Mouse (Mus musculus): ENCODE measurements around the gene Arhgap45. TPM values are rescaled to one million over a fixed set of nuclear protein-coding genes. Genes with fewer than 3 reads are reported as not detected.

Arhgap45 gene
- polyA plus RNA-seq, 1 experiment from 2014 or later: 2.0 TPM

GRCm38 (mm10) chr10:79988506-79989271 lies 27.8 kb upstream of the Arhgap45 start, which contains the start of gene Cnn2:
Cnn2 (plus strand) TSS chr10:79988584.
- peaks cover 2% of the 10 kb centered on the region for H3K4me1 ChIP-seq (replicated peaks; ENCODE audit: control insufficient read depth, insufficient read depth)
- H3K4me2 ChIP-seq (replicated peaks; ENCODE audit: low read depth): peak within 1 kb of the TSS; percentile 90
- no peaks in the 10 kb centered on the region for H3K9me3 ChIP-seq (ENCODE audit: control insufficient read depth, low read length)
- peak within 1 kb of the TSS; percentile 90 for H3K9ac ChIP-seq (ENCODE audit: low read length)
- no peak for TF ChIP-seq EP300 (optimal IDR thresholded peaks at IDR 0.05)
- TF ChIP-seq CTCF (IDR thresholded peaks at IDR 0.05; ENCODE audit: low read depth): no peak
- H3K36me3 ChIP-seq (ENCODE audit: control insufficient read depth, insufficient read depth, low read length): peaks cover 6% of the 10 kb centered on the region; the same call in 1 of the 2 replicates
- peak; percentile 73 for DNase-seq (ENCODE audit: low spot score)
- H3K4me3 ChIP-seq (ENCODE audit: low read depth, low read length): peak within 1 kb of the TSS; percentile 75
- no peaks in the 10 kb centered on the region for H3K27me3 ChIP-seq (ENCODE audit: control insufficient read depth, insufficient read depth, low read length)
- peak within 1 kb of the TSS; percentile 98 for H3K27ac ChIP-seq (replicated peaks)
- no peak for ATAC-seq (ENCODE audit: low FRiP score, low TSS enrichment)
- WGBS: under 1% methylated on average over 59 of the region's 59 CpGs

GRCm38 (mm10) chr10:79989272-79989786 lies 27.1 kb upstream of the Arhgap45 start:
- no peak for ATAC-seq (ENCODE audit: low FRiP score, low TSS enrichment)
- 12% methylated on average over 8 of the region's 8 CpGs for WGBS
- Histone ChIP-seq H3K4me2 (replicated peaks; ENCODE audit: low read depth) (peak overlapping the region; percentile 90), H3K4me1 (replicated peaks; ENCODE audit: control insufficient read depth, insufficient read depth) (peaks cover 2% of the 10 kb centered on the region), H3K9me3 (ENCODE audit: control insufficient read depth, low read length) (no peaks in the 10 kb centered on the region), H3K36me3 (ENCODE audit: control insufficient read depth, insufficient read depth, low read length) (peaks cover 11% of the 10 kb centered on the region), H3K4me3 (ENCODE audit: low read depth, low read length) (peak overlapping the region; percentile 75), H3K27ac (replicated peaks) (peak overlapping the region; percentile 98), H3K9ac (ENCODE audit: low read length) (peak overlapping the region; percentile 90), H3K27me3 (ENCODE audit: control insufficient read depth, insufficient read depth, low read length) (no peaks in the 10 kb centered on the region)
- no peak for TF ChIP-seq CTCF (IDR thresholded peaks at IDR 0.05; ENCODE audit: low read depth)
- TF ChIP-seq EP300 (optimal IDR thresholded peaks at IDR 0.05): peak; percentile 34
- no peak for DNase-seq (ENCODE audit: low spot score)

DNA sequence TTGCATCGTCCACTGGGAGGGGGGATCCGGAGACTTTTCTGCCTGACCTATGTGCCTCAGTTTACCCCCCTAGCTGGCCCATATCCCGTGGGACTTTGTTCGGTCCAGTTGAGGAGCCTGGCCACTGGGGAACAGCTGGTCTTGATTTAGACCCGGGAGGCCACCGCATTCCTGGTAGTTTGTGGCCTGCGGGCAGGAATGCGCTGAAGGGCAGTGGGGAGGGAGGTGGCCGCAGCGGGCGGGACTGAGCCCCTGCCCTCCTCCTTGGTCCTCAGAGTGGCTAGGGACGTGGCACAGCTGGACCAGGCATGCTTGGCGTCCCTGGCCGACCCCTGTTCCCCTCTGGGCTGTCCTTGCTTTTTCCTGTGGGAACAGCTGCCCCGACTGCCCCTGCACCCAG lies 26.6 kb upstream of the Arhgap45 start:
- Histone ChIP-seq H3K4me2 (replicated peaks; ENCODE audit: low read depth) (peak overlapping the region; percentile 90), H3K9me3 (ENCODE audit: control insufficient read depth, low read length) (no peaks in the 10 kb centered on the region), H3K27ac (replicated peaks) (peak overlapping the region; percentile 98), H3K36me3 (ENCODE audit: control insufficient read depth, insufficient read depth, low read length) (peaks cover 15% of the 10 kb centered on the region), H3K4me1 (replicated peaks; ENCODE audit: control insufficient read depth, insufficient read depth) (peaks cover 2% of the 10 kb centered on the region), H3K4me3 (ENCODE audit: low read depth, low read length) (peak overlapping the region; percentile 75), H3K9ac (ENCODE audit: low read length) (peak overlapping the region; percentile 90), H3K27me3 (ENCODE audit: control insufficient read depth, insufficient read depth, low read length) (no peaks in the 10 kb centered on the region)
- TF ChIP-seq CTCF (IDR thresholded peaks at IDR 0.05; ENCODE audit: low read depth) (no peak), EP300 (optimal IDR thresholded peaks at IDR 0.05) (no peak)
- no peak for DNase-seq (ENCODE audit: low spot score)
- ATAC-seq (ENCODE audit: low FRiP score, low TSS enrichment): no peak
- WGBS: 21% methylated on average over 15 of the region's 15 CpGs

- H3K36me3 ChIP-seq (ENCODE audit: control insufficient read depth, insufficient read depth, low read length): peaks cover 17% of the 10 kb centered on the region
- peaks cover 2% of the 10 kb centered on the region for H3K4me1 ChIP-seq (replicated peaks; ENCODE audit: control insufficient read depth, insufficient read depth)
- TF ChIP-seq CTCF (IDR thresholded peaks at IDR 0.05; ENCODE audit: low read depth): no peak
- TF ChIP-seq EP300 (optimal IDR thresholded peaks at IDR 0.05): no peak
- DNase-seq (ENCODE audit: low spot score): no peak
- no peaks in the 10 kb centered on the region for H3K27me3 ChIP-seq (ENCODE audit: control insufficient read depth, insufficient read depth, low read length)
- H3K27ac ChIP-seq (replicated peaks): no peak overlapping the region
- 64% methylated on average over 12 of the region's 12 CpGs for WGBS
- no peak for ATAC-seq (ENCODE audit: low FRiP score, low TSS enrichment)
- H3K4me3 ChIP-seq (ENCODE audit: low read depth, low read length): peak overlapping the region; percentile 75
- H3K4me2 ChIP-seq (replicated peaks; ENCODE audit: low read depth): peak overlapping the region; percentile 90
- H3K9ac ChIP-seq (ENCODE audit: low read length): no peak overlapping the region
- no peaks in the 10 kb centered on the region for H3K9me3 ChIP-seq (ENCODE audit: control insufficient read depth, low read length)
These were observed 25.4 kb upstream of the Arhgap45 start for GRCm38 (mm10) chr10:79991099-79991498.

DNA sequence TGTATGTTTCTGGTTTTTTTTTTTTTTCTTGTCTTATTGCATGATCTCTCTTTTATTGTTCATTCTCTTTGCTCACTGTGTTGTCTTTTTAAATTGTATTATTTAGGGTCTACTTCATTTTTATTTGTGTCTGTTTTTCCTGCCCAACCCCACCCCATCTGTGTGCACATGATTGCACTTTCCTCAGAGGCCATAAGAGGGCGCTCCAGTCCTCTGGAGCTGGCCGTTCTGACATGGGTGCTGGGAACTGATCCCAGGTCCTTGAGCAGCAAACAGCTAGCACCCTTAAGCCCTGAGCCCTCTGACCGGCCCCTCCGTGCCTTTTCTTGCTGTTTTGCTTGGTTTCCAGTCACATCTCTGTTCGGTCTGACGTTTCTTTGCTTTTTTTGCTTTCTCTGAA lies 24.9 kb upstream of the Arhgap45 start:
- no peaks in the 10 kb centered on the region for H3K9me3 ChIP-seq (ENCODE audit: control insufficient read depth, low read length)
- no peak overlapping the region for H3K9ac ChIP-seq (ENCODE audit: low read length)
- H3K36me3 ChIP-seq (ENCODE audit: control insufficient read depth, insufficient read depth, low read length): peaks cover 17% of the 10 kb centered on the region
- no peak for DNase-seq (ENCODE audit: low spot score)
- no peaks in the 10 kb centered on the region; the same call in 1 of the 2 replicates for H3K4me1 ChIP-seq (replicated peaks; ENCODE audit: control insufficient read depth, insufficient read depth)
- H3K27me3 ChIP-seq (ENCODE audit: control insufficient read depth, insufficient read depth, low read length): no peaks in the 10 kb centered on the region
- H3K27ac ChIP-seq (replicated peaks): no peak overlapping the region
- H3K4me3 ChIP-seq (ENCODE audit: low read depth, low read length): peak overlapping the region; percentile 10; the same call in 1 of the 2 replicates
- no peak for ATAC-seq (ENCODE audit: low FRiP score, low TSS enrichment)
- H3K4me2 ChIP-seq (replicated peaks; ENCODE audit: low read depth): no peak overlapping the region
- TF ChIP-seq CTCF (IDR thresholded peaks at IDR 0.05; ENCODE audit: low read depth) (peak; percentile 57), EP300 (optimal IDR thresholded peaks at IDR 0.05) (no peak)
- 84% methylated on average over 6 of the region's 6 CpGs for WGBS

All from stomach, postnatal 0 days (tissue).